ENCODE assay signal across 22 mouse cellular contexts in genomic region chr11:50506820-50507497, GRCm38 (mm10).
DNase-seq lines count a peak whose midpoint lies in the region; ATAC-seq and TF ChIP-seq lines count a peak whose summit lies in the region.
"Had no signal": no experiment of that assay in that cellular context is flagged by ENCODE, and none has a peak within 500 bp of the region (broad histone marks: within the 10 kb centered on the region; RNA-seq: fewer than 3 reads in every experiment).

No protein-coding gene starts in this region.

- ATAC-seq in hindbrain, postnatal 0 days: no peak
- peak; percentile 79 for ATAC-seq in forebrain, embryonic 12.5 days (ENCODE audit: low FRiP score)
- peak; percentile 45; the same call in 1 of the 2 replicates for ATAC-seq in hindbrain, embryonic 15.5 days (ENCODE audit: low FRiP score, low read depth)
- ATAC-seq in neural tube, embryonic 11.5 days (ENCODE audit: insufficient read depth, low FRiP score, low TSS enrichment): peak; percentile 91
- ATAC-seq: intestine, embryonic 15.5 days had no signal

- no peaks in the 10 kb centered on the region for H3K9me3 ChIP-seq in hindbrain, embryonic 10.5 days
- no peaks in the 10 kb centered on the region for H3K9me3 ChIP-seq in hindbrain, postnatal 0 days (ENCODE audit: low read length)
- no peaks in the 10 kb centered on the region for H3K9me3 ChIP-seq in forebrain, embryonic 12.5 days
- no peaks in the 10 kb centered on the region for H3K9me3 ChIP-seq in hindbrain, embryonic 15.5 days
- no peaks in the 10 kb centered on the region for H3K9me3 ChIP-seq in neural tube, embryonic 11.5 days (ENCODE audit: control insufficient read depth, low read length)
- H3K9me3 ChIP-seq: intestine, embryonic 15.5 days; kidney, embryonic 15.5 days; limb, embryonic 10.5 days; lung, embryonic 15.5 days had no signal

- 0 out of 2 replicates have a peak overlapping the region, but pooled peaks have one; percentile 20 for H3K4me3 ChIP-seq in hindbrain, embryonic 10.5 days
- no peak overlapping the region for H3K4me3 ChIP-seq in hindbrain, postnatal 0 days (ENCODE audit: low read length)
- H3K4me3 ChIP-seq in forebrain, embryonic 12.5 days (replicated peaks): no peak overlapping the region
- H3K4me3 ChIP-seq in hindbrain, embryonic 15.5 days: no peak overlapping the region
- no peak overlapping the region for H3K4me3 ChIP-seq in neural tube, embryonic 11.5 days (ENCODE audit: low read depth, low read length)
- H3K4me3 ChIP-seq: erythroblast, embryonic 14.5 days; intestine, embryonic 15.5 days; kidney, embryonic 15.5 days; limb, embryonic 10.5 days; lung, embryonic 15.5 days; megakaryocyte, embryonic 14.5 days had no signal

- H3K9ac ChIP-seq in hindbrain, postnatal 0 days (replicated peaks; ENCODE audit: low read length): no peak overlapping the region
- H3K9ac ChIP-seq in forebrain, embryonic 12.5 days: no peak overlapping the region
- no peak overlapping the region for H3K9ac ChIP-seq in hindbrain, embryonic 15.5 days
- peak overlapping the region; percentile 35; the same call in 1 of the 2 replicates for H3K9ac ChIP-seq in neural tube, embryonic 11.5 days (ENCODE audit: low read length)
- H3K9ac ChIP-seq: intestine, embryonic 15.5 days; kidney, embryonic 15.5 days; lung, embryonic 15.5 days had no signal

- WGBS in hindbrain, embryonic 10.5 days: 47% methylated on average over 5 of the region's 5 CpGs
- 28% methylated on average over 5 of the region's 5 CpGs for WGBS in hindbrain, postnatal 0 days
- 43% methylated on average over 5 of the region's 5 CpGs for WGBS in forebrain, embryonic 12.5 days
- WGBS in hindbrain, embryonic 15.5 days: 25% methylated on average over 5 of the region's 5 CpGs
- WGBS in neural tube, embryonic 11.5 days: 39% methylated on average over 5 of the region's 5 CpGs

- no peaks in the 10 kb centered on the region for H3K27me3 ChIP-seq in hindbrain, embryonic 10.5 days (ENCODE audit: insufficient read depth, poor library complexity, severe bottlenecking)
- H3K27me3 ChIP-seq in hindbrain, postnatal 0 days (ENCODE audit: insufficient read depth, low read length): no peaks in the 10 kb centered on the region
- H3K27me3 ChIP-seq in forebrain, embryonic 12.5 days: no peaks in the 10 kb centered on the region
- H3K27me3 ChIP-seq in hindbrain, embryonic 15.5 days: no peaks in the 10 kb centered on the region
- no peaks in the 10 kb centered on the region for H3K27me3 ChIP-seq in neural tube, embryonic 11.5 days (ENCODE audit: control insufficient read depth, insufficient read depth, low read length)
- H3K27me3 ChIP-seq: intestine, embryonic 15.5 days; kidney, embryonic 15.5 days; lung, embryonic 15.5 days had no signal

- H3K4me2 ChIP-seq in hindbrain, postnatal 0 days (ENCODE audit: low read depth, low read length): no peak overlapping the region
- H3K4me2 ChIP-seq in forebrain, embryonic 12.5 days: no peak overlapping the region
- H3K4me2 ChIP-seq in hindbrain, embryonic 15.5 days: no peak overlapping the region
- H3K4me2 ChIP-seq in neural tube, embryonic 11.5 days (ENCODE audit: low read depth): 0 out of 2 replicates have a peak overlapping the region, but pooled peaks have one; percentile 5
- H3K4me2 ChIP-seq: heart, embryonic 11.5 days; intestine, embryonic 15.5 days; kidney, embryonic 15.5 days; liver, embryonic 11.5 days; lung, embryonic 15.5 days had no signal

- peak overlapping the region; percentile 87 for H3K27ac ChIP-seq in hindbrain, embryonic 10.5 days
- no peak overlapping the region for H3K27ac ChIP-seq in hindbrain, postnatal 0 days
- H3K27ac ChIP-seq in forebrain, embryonic 12.5 days: peak overlapping the region; percentile 53; the same call in 1 of the 2 replicates
- H3K27ac ChIP-seq in hindbrain, embryonic 15.5 days (replicated peaks): 0 out of 2 replicates have a peak overlapping the region, but pooled peaks have one; percentile 1
- H3K27ac ChIP-seq in neural tube, embryonic 11.5 days (ENCODE audit: low read depth, low read length): peak overlapping the region; percentile 80
- H3K27ac ChIP-seq: intestine, embryonic 15.5 days; kidney, embryonic 15.5 days; limb, embryonic 10.5 days; lung, embryonic 15.5 days had no signal

- DNase-seq in hindbrain, embryonic 10.5 days (ENCODE audit: low spot score): peak; percentile 57
- no peak for DNase-seq in hindbrain, postnatal 0 days (ENCODE audit: low spot score)
- peak; percentile 61 for DNase-seq in neural tube, embryonic 11.5 days (ENCODE audit: low spot score)
- DNase-seq in adrenal gland, adult 18-20 months (ENCODE audit: low spot score in 2 of 2): no peak
- DNase-seq in MN1 (ENCODE audit: low spot score): no peak
- no peak for DNase-seq in lung, postnatal 4 days
- DNase-seq: adrenal gland, postnatal 25 days; cerebellum, adult 8-10 months; gastrocnemius, postnatal 25 days; retina, postnatal 1 day; right cerebral cortex, postnatal 4 days; thymus, postnatal 25 days had no signal

- H3K4me1 ChIP-seq in hindbrain, embryonic 10.5 days (replicated peaks): peaks cover 24% of the 10 kb centered on the region
- H3K4me1 ChIP-seq in hindbrain, postnatal 0 days (ENCODE audit: insufficient read depth, low read length): no peaks in the 10 kb centered on the region
- peaks cover 22% of the 10 kb centered on the region for H3K4me1 ChIP-seq in forebrain, embryonic 12.5 days
- peaks cover 8% of the 10 kb centered on the region; the same call in 1 of the 2 replicates for H3K4me1 ChIP-seq in hindbrain, embryonic 15.5 days (replicated peaks)
- H3K4me1 ChIP-seq in neural tube, embryonic 11.5 days (ENCODE audit: control insufficient read depth, insufficient read depth, low read length): peaks cover 17% of the 10 kb centered on the region
- H3K4me1 ChIP-seq: intestine, embryonic 15.5 days; kidney, embryonic 15.5 days; lung, embryonic 15.5 days; megakaryocyte, embryonic 14.5 days had no signal

- TF ChIP-seq CTCF in hindbrain, postnatal 0 days (IDR thresholded peaks at IDR 0.05; ENCODE audit: low read depth): no peak

- H3K36me3 ChIP-seq in hindbrain, embryonic 10.5 days: no peaks in the 10 kb centered on the region
- H3K36me3 ChIP-seq in hindbrain, postnatal 0 days (ENCODE audit: insufficient read depth, low read length): no peaks in the 10 kb centered on the region
- H3K36me3 ChIP-seq in forebrain, embryonic 12.5 days (replicated peaks): no peaks in the 10 kb centered on the region
- no peaks in the 10 kb centered on the region for H3K36me3 ChIP-seq in hindbrain, embryonic 15.5 days
- H3K36me3 ChIP-seq in neural tube, embryonic 11.5 days (ENCODE audit: control insufficient read depth, insufficient read depth, low read length): no peaks in the 10 kb centered on the region
- H3K36me3 ChIP-seq: intestine, embryonic 15.5 days; kidney, embryonic 15.5 days; limb, embryonic 10.5 days; lung, embryonic 15.5 days had no signal

Comparison
In these comparisons a context has a peak if more than half of its experiments do, and no peak if none do; other contexts are left out.
1. DNase-seq: peak in hindbrain, embryonic 10.5 days (single experiment) and neural tube, embryonic 11.5 days (single experiment); none in hindbrain, postnatal 0 days (single experiment), adrenal gland, adult 18-20 months (0 of 2), MN1 (single experiment) and lung, postnatal 4 days (0 of 2).